Mouse (Mus musculus) heart, postnatal 0 days (tissue): ENCODE results near the gene Sfmbt1.

Experiments
- CTCF ChIP-seq: IDR thresholded peaks from 2 replicates; pipeline ENCODE4 v1.5.1; 2016; ENCODE audit warnings: antibody characterized with exemption, control low read depth, low read depth
- EP300 ChIP-seq: IDR thresholded peaks from 2 replicates; pipeline ENCODE4 v1.6.1; 2016; ENCODE audit warnings: antibody characterized with exemption, low read depth

GRCm38 (mm10) chr14:30731896-30732295, 17.2 kb downstream of the Sfmbt1 start:
- TF ChIP-seq EP300 = no peak
- TF ChIP-seq CTCF = no peak
